Mouse (Mus musculus): ENCODE results near the gene Chit1.

The Chit1 gene

GRCm38 (mm10) chr1:134097080-134097855, 13.8 kb upstream of the Chit1 start:
- in situ Hi-C loops (cut with MboI, MseI) = loop anchor here (25.0 kb wide), 1 partner anchor 1060 kb away; the partner anchor contains the start of genes Mdm4 and Pik3c2b

- in situ Hi-C loops (cut with MboI, MseI) = loop anchor here (25.0 kb wide), 1 partner anchor 1061 kb away; the partner anchor contains the start of genes Mdm4 and Pik3c2b
Measured at GRCm38 (mm10) chr1:134097956-134098725, 12.9 kb upstream of the Chit1 start.

- in situ Hi-C loops (cut with MboI, MseI) = loop anchor here (25.0 kb wide), 1 partner anchor 1062 kb away; the partner anchor contains the start of genes Mdm4 and Pik3c2b
Measured at GRCm38 (mm10) chr1:134098726-134099515, 12.1 kb upstream of the Chit1 start.

- in situ Hi-C loops (cut with MboI, MseI) = loop anchor here (25.0 kb wide), 1 partner anchor 1062 kb away; the partner anchor contains the start of genes Mdm4 and Pik3c2b
Measured at GRCm38 (mm10) chr1:134099516-134100235, 11.4 kb upstream of the Chit1 start.

GRCm38 (mm10) chr1:134100401-134100800, 10.6 kb upstream of the Chit1 start:
- in situ Hi-C loops (cut with MboI, MseI) = no loop called here

- in situ Hi-C loops (cut with MboI, MseI) = no loop called here
Measured at GRCm38 (mm10) chr1:134100928-134101327, 10.1 kb upstream of the Chit1 start.

- in situ Hi-C loops (cut with MboI, MseI) = no loop called here
Measured at GRCm38 (mm10) chr1:134101593-134101992, 9.4 kb upstream of the Chit1 start.

- in situ Hi-C loops (cut with MboI, MseI) = no loop called here
Measured at GRCm38 (mm10) chr1:134103861-134104260, 7.2 kb upstream of the Chit1 start.

GRCm38 (mm10) chr1:134105043-134105763, 5.8 kb upstream of the Chit1 start:
- in situ Hi-C loops (cut with MboI, MseI) = loop anchor here (5.0 kb wide), 2 partner anchors 48 to 193 kb away; no protein-coding TSS in a partner anchor

- in situ Hi-C loops (cut with MboI, MseI) = loop anchor here (5.0 kb wide), 2 partner anchors 49 to 194 kb away; no protein-coding TSS in a partner anchor
Measured at GRCm38 (mm10) chr1:134105764-134106430, 5.1 kb upstream of the Chit1 start.

GRCm38 (mm10) chr1:134106719-134107118, 4.3 kb upstream of the Chit1 start:
- in situ Hi-C loops (cut with MboI, MseI) = loop anchor here (5.0 kb wide), 2 partner anchors 49 to 194 kb away; no protein-coding TSS in a partner anchor

GRCm38 (mm10) chr1:134107777-134108176, 3.3 kb upstream of the Chit1 start:
- in situ Hi-C loops (cut with MboI, MseI) = loop anchor here (5.0 kb wide), 2 partner anchors 50 to 195 kb away; no protein-coding TSS in a partner anchor

- in situ Hi-C loops (cut with MboI, MseI) = no loop called here
Measured at GRCm38 (mm10) chr1:134110015-134110414, 1.0 kb upstream of the Chit1 start.

- in situ Hi-C loops (cut with MboI, MseI) = no loop called here
Measured at GRCm38 (mm10) chr1:134110449-134110848, 593 bp upstream of the Chit1 start.

- in situ Hi-C loops (cut with MboI, MseI) = no loop called here
Measured at GRCm38 (mm10) chr1:134113560-134113959, 2.5 kb downstream of the Chit1 start.

- in situ Hi-C loops (cut with MboI, MseI) = no loop called here
Measured at GRCm38 (mm10) chr1:134114018-134114417, 3.0 kb downstream of the Chit1 start.

GRCm38 (mm10) chr1:134114730-134115129, 3.7 kb downstream of the Chit1 start:
- in situ Hi-C loops (cut with MboI, MseI) = no loop called here

GRCm38 (mm10) chr1:134115424-134115823, 4.4 kb downstream of the Chit1 start:
- in situ Hi-C loops (cut with MboI, MseI) = no loop called here

- in situ Hi-C loops (cut with MboI, MseI) = no loop called here
Measured at GRCm38 (mm10) chr1:134117110-134117509, 6.1 kb downstream of the Chit1 start.

Measured in T-helper 2 cell (primary cell).